In genomic region chr17:56212676-56213075, GRCm38 (mm10) we compare ENCODE assay signal across 14 mouse cellular contexts. TPM values are rescaled to one million over a fixed set of nuclear protein-coding genes. Genes with fewer than 3 reads are reported as not detected.
A peak's percentile ranks its signal among the peaks of the same experiment; 100 is the strongest.
DNase-seq lines count a peak whose midpoint lies in the region; ATAC-seq and TF ChIP-seq lines count a peak whose summit lies in the region.
"Had no signal": no experiment of that assay in that cellular context is flagged by ENCODE, and none has a peak within 500 bp of the region (broad histone marks: within the 10 kb centered on the region; RNA-seq: fewer than 3 reads in every experiment).

No protein-coding gene starts in this region.

- no peak for DNase-seq in gastrocnemius, adult 2 months
- DNase-seq in gastrocnemius, postnatal 14 days = no peak
- peak; percentile 1 for DNase-seq in ovary, postnatal 36 days (ENCODE audit: low spot score)
- DNase-seq in ovary, postnatal 14 days (ENCODE audit: low spot score) = no peak
- peak; percentile 66 for DNase-seq in lung, postnatal 0 days (ENCODE audit: low spot score)
- peak; percentile 64 for DNase-seq in stomach, postnatal 0 days (ENCODE audit: low spot score)
- no peak for DNase-seq in cerebellum, postnatal 25 days
- DNase-seq in Muller cell, postnatal 12 days (ENCODE audit: inconsistent ontology term) = no peak
- DNase-seq: cerebellum, postnatal 14 days; kidney, postnatal 10 days; layer of hippocampus, adult 9-11 months had no signal

- ATAC-seq in lung, postnatal 0 days = peak; percentile 30
- ATAC-seq in stomach, postnatal 0 days (ENCODE audit: low FRiP score, low TSS enrichment) = peak; percentile 66
- ATAC-seq: activated CD4-positive, CD25-positive, alpha-beta regulatory T cell, adult 4 months had no signal

- H3K9me3 ChIP-seq in lung, postnatal 0 days (ENCODE audit: low read length) = no peaks in the 10 kb centered on the region
- H3K9me3 ChIP-seq in stomach, postnatal 0 days (ENCODE audit: control insufficient read depth, low read length) = no peaks in the 10 kb centered on the region
- H3K9me3 ChIP-seq: embryonic facial prominence, embryonic 12.5 days; heart, embryonic 15.5 days had no signal

- H3K4me2 ChIP-seq in lung, postnatal 0 days (replicated peaks; ENCODE audit: low read depth, low read length) = no peak overlapping the region; the same call in 1 of the 2 replicates
- H3K4me2 ChIP-seq in stomach, postnatal 0 days (replicated peaks; ENCODE audit: low read depth) = no peak overlapping the region
- H3K4me2 ChIP-seq: embryonic facial prominence, embryonic 12.5 days; heart, embryonic 15.5 days had no signal

- peak overlapping the region; percentile 16; the same call in 1 of the 2 replicates for H3K27ac ChIP-seq in gastrocnemius, adult 2 months
- H3K27ac ChIP-seq in lung, postnatal 0 days (ENCODE audit: low read length) = peak overlapping the region; percentile 64
- no peak overlapping the region for H3K27ac ChIP-seq in stomach, postnatal 0 days (replicated peaks)
- H3K27ac ChIP-seq: embryonic facial prominence, embryonic 12.5 days; heart, embryonic 15.5 days had no signal

- no peak for TF ChIP-seq CTCF in gastrocnemius, adult 2 months (IDR thresholded peaks at IDR 0.05)
- no peak; the same call in 1 of the 2 replicates for TF ChIP-seq CTCF in lung, postnatal 0 days (IDR thresholded peaks at IDR 0.05)
- TF ChIP-seq CTCF in stomach, postnatal 0 days (IDR thresholded peaks at IDR 0.05; ENCODE audit: low read depth) = 0 out of 2 replicates have a peak, but pooled peaks have one; percentile 11

- H3K4me1 ChIP-seq in lung, postnatal 0 days (ENCODE audit: insufficient read depth, low read depth, low read length) = peaks cover 6% of the 10 kb centered on the region
- peaks cover 4% of the 10 kb centered on the region; the same call in 1 of the 2 replicates for H3K4me1 ChIP-seq in stomach, postnatal 0 days (replicated peaks; ENCODE audit: control insufficient read depth, insufficient read depth)

- no peak overlapping the region for H3K4me3 ChIP-seq in gastrocnemius, adult 2 months
- H3K4me3 ChIP-seq in lung, postnatal 0 days (ENCODE audit: low read depth, low read length) = no peak overlapping the region
- H3K4me3 ChIP-seq in stomach, postnatal 0 days (ENCODE audit: low read depth, low read length) = no peak overlapping the region
- H3K4me3 ChIP-seq: embryonic facial prominence, embryonic 12.5 days; heart, embryonic 15.5 days had no signal

- no peaks in the 10 kb centered on the region for H3K27me3 ChIP-seq in lung, postnatal 0 days (replicated peaks; ENCODE audit: insufficient read depth, low read length)
- no peaks in the 10 kb centered on the region for H3K27me3 ChIP-seq in stomach, postnatal 0 days (ENCODE audit: control insufficient read depth, insufficient read depth, low read length)
- H3K27me3 ChIP-seq: embryonic facial prominence, embryonic 12.5 days; heart, embryonic 15.5 days had no signal

- WGBS in lung, postnatal 0 days = 26% methylated on average over 6 of the region's 6 CpGs
- WGBS in stomach, postnatal 0 days = 28% methylated on average over 6 of the region's 6 CpGs

- no peak for TF ChIP-seq EP300 in lung, postnatal 0 days (IDR thresholded peaks at IDR 0.05)
- no peak for TF ChIP-seq EP300 in stomach, postnatal 0 days (optimal IDR thresholded peaks at IDR 0.05)

- 0 out of 2 replicates have a peak, but pooled peaks cover 23% of the 10 kb centered on the region for H3K36me3 ChIP-seq in lung, postnatal 0 days (ENCODE audit: insufficient read depth, low read length)
- peaks cover 22% of the 10 kb centered on the region for H3K36me3 ChIP-seq in stomach, postnatal 0 days (ENCODE audit: control insufficient read depth, insufficient read depth, low read length)

- H3K9ac ChIP-seq in lung, postnatal 0 days (replicated peaks; ENCODE audit: low read depth) = no peak overlapping the region
- H3K9ac ChIP-seq in stomach, postnatal 0 days (ENCODE audit: low read length) = peak overlapping the region; percentile 27; the same call in 1 of the 2 replicates
- H3K9ac ChIP-seq: embryonic facial prominence, embryonic 12.5 days; heart, embryonic 15.5 days had no signal

- intact Hi-C loops in gastrocnemius, adult 2 months (cut with DNase I) = no loop called here
- intact Hi-C loops in gastrocnemius, postnatal 14 days (cut with DNase I; ENCODE audit: low total_unique reads) = no loop called here

RNA-seq across cellular contexts. Expression of gene Dpp9, which starts 6.0 kb away (rescaled TPM):
- 10 to 100 TPM; 34.0 to 43.2 TPM for total RNA-seq in gastrocnemius, adult 2 months (2021)
- total RNA-seq in gastrocnemius, postnatal 14 days (2021) = 10 to 100 TPM; 20.8 to 22.0 TPM
- polyA plus RNA-seq in lung, postnatal 0 days (2015; fragmentation: Nextera tagmentation; extraction: Ambion mirVana) = 25.7 and 30.3 TPM in 2 replicates
- 13.8 and 14.0 TPM in 2 replicates for polyA plus RNA-seq in stomach, postnatal 0 days (2015; fragmentation: Nextera tagmentation; extraction: Ambion mirVana)

RNA-seq across cellular contexts. Expression of gene Mydgf, which starts 29.0 kb away (rescaled TPM):
- total RNA-seq in gastrocnemius, adult 2 months (2021) = 10 to 100 TPM; 17.0 to 17.7 TPM
- total RNA-seq in gastrocnemius, postnatal 14 days (2021) = 10 to 100 TPM; 23.4 to 26.4 TPM
- polyA plus RNA-seq in lung, postnatal 0 days (2015; fragmentation: Nextera tagmentation; extraction: Ambion mirVana) = 67.2 and 71.2 TPM in 2 replicates
- polyA plus RNA-seq in stomach, postnatal 0 days (2015; fragmentation: Nextera tagmentation; extraction: Ambion mirVana) = 77.0 and 83.0 TPM in 2 replicates

RNA-seq across cellular contexts. Expression of gene Fem1a, which starts 43.9 kb away (rescaled TPM):
- 100 to 1,000 TPM; 165 to 176 TPM for total RNA-seq in gastrocnemius, adult 2 months (2021)
- total RNA-seq in gastrocnemius, postnatal 14 days (2021) = 100 to 1,000 TPM; 101 to 117 TPM
- 8.2 and 8.4 TPM in 2 replicates for polyA plus RNA-seq in lung, postnatal 0 days (2015; fragmentation: Nextera tagmentation; extraction: Ambion mirVana)
- polyA plus RNA-seq in stomach, postnatal 0 days (2015; fragmentation: Nextera tagmentation; extraction: Ambion mirVana) = 9.6 and 10.0 TPM in 2 replicates

RNA-seq across cellular contexts. Expression of gene Tnfaip8l1, which starts 50.4 kb away (rescaled TPM):
- under 1 TPM; 0.25 to 0.43 TPM for total RNA-seq in gastrocnemius, adult 2 months (2021)
- 1 to 10 TPM; 3.5 TPM for total RNA-seq in gastrocnemius, postnatal 14 days (2021)
- 4.7 and 5.6 TPM in 2 replicates for polyA plus RNA-seq in lung, postnatal 0 days (2015; fragmentation: Nextera tagmentation; extraction: Ambion mirVana)
- 4.4 and 5.2 TPM in 2 replicates for polyA plus RNA-seq in stomach, postnatal 0 days (2015; fragmentation: Nextera tagmentation; extraction: Ambion mirVana)

Comparison
In these comparisons a context has a peak if more than half of its experiments do, and no peak if none do; other contexts are left out.
1. DNase-seq: peak in ovary, postnatal 36 days (single experiment), lung, postnatal 0 days (single experiment) and stomach, postnatal 0 days (single experiment); none in gastrocnemius, adult 2 months (single experiment), gastrocnemius, postnatal 14 days (single experiment), ovary, postnatal 14 days (single experiment), cerebellum, postnatal 25 days (0 of 2) and Muller cell, postnatal 12 days (single experiment).